Mouse (Mus musculus) CH12.LX (cell line): ENCODE results near the gene Hils1. TPM values are rescaled to one million over a fixed set of nuclear protein-coding genes. Genes with fewer than 3 reads are reported as not detected.
"Not testable (repeated sequence)": the region's sequence is repeated elsewhere in the genome, so short reads cannot be mapped to it uniquely, and the experiment has no call there.

ENCODE experiments used
- DNase-seq: peaks from one replicate; pipeline ENCODE4 v3.0.0-alpha.2; 2013; ENCODE audit errors: extremely low read depth
- H3K27ac ChIP-seq: 2 replicates; pipeline ENCODE4 v1.5.1; 2012; ENCODE audit warnings: low read depth, mild to moderate bottlenecking, control low read depth, moderate library complexity; ENCODE audit not compliant: insufficient read depth
- H3K27me3 ChIP-seq: replicated peaks from 2 replicates; pipeline ENCODE3; 2012; ENCODE audit warnings: inconsistent platforms
- H3K36me3 ChIP-seq, 2 experiments: replicated peaks in 1 of 2; 2 replicates each; pipeline versions ENCODE3 to v1.6.1; 2012; ENCODE audit warnings: inconsistent platforms in 1 of 2, low read length in 1 of 2, mild to moderate bottlenecking in 1 of 2, mixed read lengths in 1 of 2, moderate library complexity in 1 of 2; ENCODE audit not compliant: control insufficient read depth in 1 of 2, insufficient read depth in 1 of 2
- H3K4me1 ChIP-seq, 2 experiments: 2 replicates each; pipeline ENCODE4 v1.6.1; 2012; ENCODE audit warnings: inconsistent platforms in 1 of 2, moderate library complexity in 1 of 2; ENCODE audit not compliant: insufficient read depth in 2 of 2, control insufficient read depth in 1 of 2
- H3K4me2 ChIP-seq: 2 replicates; pipeline ENCODE4 v1.6.1; 2012; ENCODE audit warnings: low read depth, mild to moderate bottlenecking, control low read depth; ENCODE audit not compliant: poor library complexity, insufficient read depth, severe bottlenecking
- H3K4me3 ChIP-seq, 3 experiments: fragments of 150-350 bp in 1 of 3; sonication (generic) in 1 of 3; replicated peaks in 1 of 3; 2 replicates each; pipeline versions ENCODE3 to v1.5.1; 2011 to 2012; ENCODE audit warnings: low read depth in 2 of 3, low read length in 2 of 3, mild to moderate bottlenecking in 2 of 3, moderate library complexity in 2 of 3, control low read depth in 1 of 3, improper control_type of control experiment in 1 of 3, inconsistent platforms in 1 of 3, mixed read lengths in 1 of 3; ENCODE audit not compliant: poor library complexity in 1 of 3
- H3K79me2 ChIP-seq: replicated peaks from 2 replicates; pipeline ENCODE4 v1.6.1; 2012; ENCODE audit warnings: mild to moderate bottlenecking, moderate library complexity; ENCODE audit not compliant: control insufficient read depth, poor library complexity, insufficient read depth, severe bottlenecking; ENCODE audit errors: extremely low read depth
- H3K9ac ChIP-seq: 2 replicates; pipeline ENCODE4 v1.6.1; 2012; ENCODE audit warnings: low read depth, mild to moderate bottlenecking, control low read depth, moderate library complexity; ENCODE audit not compliant: insufficient read depth
- H3K9me3 ChIP-seq: replicated peaks from 2 replicates; pipeline ENCODE3; 2012; ENCODE audit warnings: low read length, inconsistent platforms, mixed read lengths
- BHLHE40 ChIP-seq: IDR thresholded peaks from 2 replicates; pipeline ENCODE4 v1.6.1; 2011; ENCODE audit warnings: mild to moderate bottlenecking, low read depth, low read length, improper control_type of control experiment
- CTCF ChIP-seq, 2 experiments: IDR thresholded peaks in 1 of 2; conservative IDR thresholded peaks in 1 of 2; 2 replicates each; pipeline ENCODE4 v1.5.1; 2011 to 2012; ENCODE audit warnings: low read depth in 2 of 2, low read length in 2 of 2, improper control_type of control experiment in 1 of 2, inconsistent platforms in 1 of 2, mild to moderate bottlenecking in 1 of 2, moderate library complexity in 1 of 2
- E2F4 ChIP-seq: IDR thresholded peaks from 2 replicates; pipeline ENCODE4 v1.6.1; 2011; ENCODE audit warnings: low read depth, low read length, improper control_type of control experiment; ENCODE audit not compliant: insufficient replicate concordance
- EP300 ChIP-seq: IDR thresholded peaks from 2 replicates; pipeline ENCODE4 v1.6.1; 2011; ENCODE audit warnings: low read length, improper control_type of control experiment
- ETS1 ChIP-seq: conservative IDR thresholded peaks from 2 replicates; pipeline ENCODE4 v1.6.1; 2012; ENCODE audit warnings: low read depth, mild to moderate bottlenecking, inconsistent platforms, low read length, improper control_type of control experiment, moderate library complexity
- GABPA ChIP-seq: IDR thresholded peaks from 2 replicates; pipeline ENCODE4 v1.6.1; 2012; ENCODE audit warnings: low read depth, low read length, improper control_type of control experiment, inconsistent platforms; ENCODE audit not compliant: insufficient replicate concordance
- HCFC1 ChIP-seq: IDR thresholded peaks from 2 replicates; pipeline ENCODE4 v1.6.1; 2012; ENCODE audit warnings: low read depth, mild to moderate bottlenecking, inconsistent platforms, low read length, improper control_type of control experiment
- JUND ChIP-seq: conservative IDR thresholded peaks from 2 replicates; pipeline ENCODE4 v1.6.1; 2011; ENCODE audit warnings: low read depth, low read length, improper control_type of control experiment
- KAT2A ChIP-seq: IDR thresholded peaks from 2 replicates; pipeline ENCODE4 v1.6.1; 2012; ENCODE audit warnings: low read length, improper control_type of control experiment, inconsistent platforms; ENCODE audit not compliant: insufficient replicate concordance
- MAX ChIP-seq: IDR thresholded peaks from 2 replicates; pipeline ENCODE4 v1.6.1; 2011; ENCODE audit warnings: low read length, improper control_type of control experiment
- MAZ ChIP-seq: IDR thresholded peaks from 2 replicates; pipeline ENCODE4 v1.6.1; 2012; ENCODE audit warnings: low read depth, mild to moderate bottlenecking, inconsistent platforms, low read length, improper control_type of control experiment, moderate library complexity
- MEF2A ChIP-seq: IDR thresholded peaks from 2 replicates; pipeline ENCODE4 v1.6.1; 2014; ENCODE audit warnings: low read depth, mild to moderate bottlenecking, inconsistent platforms, low read length, improper control_type of control experiment, borderline replicate concordance
- MXI1 ChIP-seq: IDR thresholded peaks from 2 replicates; pipeline ENCODE4 v1.6.1; 2011; ENCODE audit warnings: mild to moderate bottlenecking, low read depth, low read length, improper control_type of control experiment
- PAX5 ChIP-seq: IDR thresholded peaks from 2 replicates; pipeline ENCODE4 v1.6.1; 2012; ENCODE audit warnings: low read length, inconsistent platforms, mixed read lengths
- RAD21 ChIP-seq: IDR thresholded peaks from 2 replicates; pipeline ENCODE4 v1.6.1; 2011; ENCODE audit warnings: low read depth, mild to moderate bottlenecking, low read length, improper control_type of control experiment, moderate library complexity
- RCOR1 ChIP-seq: conservative IDR thresholded peaks from 2 replicates; pipeline ENCODE4 v1.6.1; 2012; ENCODE audit warnings: low read depth, mild to moderate bottlenecking, inconsistent platforms, low read length, improper control_type of control experiment
- SMC3 ChIP-seq: IDR thresholded peaks from 2 replicates; pipeline ENCODE4 v1.6.1; 2011; ENCODE audit warnings: low read depth, low read length, improper control_type of control experiment
- TBP ChIP-seq: conservative IDR thresholded peaks from 2 replicates; pipeline ENCODE4 v1.6.1; 2011; ENCODE audit warnings: low read depth, low read length, improper control_type of control experiment
- TCF12 ChIP-seq: IDR thresholded peaks from 2 replicates; pipeline ENCODE4 v1.6.1; 2014; ENCODE audit warnings: low read depth, mild to moderate bottlenecking, inconsistent platforms, low read length, improper control_type of control experiment
- UBTF ChIP-seq: IDR thresholded peaks from 2 replicates; pipeline ENCODE4 v1.6.1; 2012; ENCODE audit warnings: low read depth, mild to moderate bottlenecking, inconsistent platforms, low read length, improper control_type of control experiment, moderate library complexity
- USF2 ChIP-seq: conservative IDR thresholded peaks from 2 replicates; pipeline ENCODE4 v1.6.1; 2011; ENCODE audit warnings: low read depth, low read length, improper control_type of control experiment
- ZC3H11A ChIP-seq: IDR thresholded peaks from 2 replicates; pipeline ENCODE4 v1.6.1; 2012; ENCODE audit warnings: low read depth, mild to moderate bottlenecking, inconsistent platforms, low read length, improper control_type of control experiment
- ZKSCAN1 ChIP-seq: IDR thresholded peaks from 2 replicates; pipeline ENCODE4 v1.6.1; 2012; ENCODE audit warnings: low read depth, inconsistent platforms, low read length, improper control_type of control experiment, borderline replicate concordance
- ZMIZ1 ChIP-seq: IDR thresholded peaks from 2 replicates; pipeline ENCODE4 v1.6.1; 2012; ENCODE audit warnings: low read depth, mild to moderate bottlenecking, inconsistent platforms, low read length, improper control_type of control experiment
- ZNF384 ChIP-seq: IDR thresholded peaks from 2 replicates; pipeline ENCODE4 v1.6.1; 2012; ENCODE audit warnings: low read depth, low read length, improper control_type of control experiment, inconsistent platforms
- dilution Hi-C: fragments of 300-500 bp; cut with MboI; formaldehyde crosslinking; loops from 2 replicates; pipeline ENCODE4 v1.14.3; 2020; ENCODE audit warnings: low sequenced_read_pairs; ENCODE audit not compliant: extremely low pct_unique_long_range_greater_than_20kb, extremely low pct_ligation_motif_present
- in situ Hi-C: fragments of 300-500 bp; cut with MboI; formaldehyde crosslinking; loops from 3 replicates; pipeline ENCODE4 v1.14.3; 2019; ENCODE audit warnings: low sequenced_read_pairs, low pct_ligation_motif_present, low pct_unique_long_range_greater_than_20kb, mixed read lengths
- polyA plus RNA-seq: library from polyadenylated mRNA; unstranded; fragments of >175 nt; gene quantifications from 2 replicates; pipeline ENCODE4 v1.2.1, GENCODE M21; 2012; ENCODE audit warnings: low read depth; ENCODE audit not compliant: insufficient read length
- total RNA-seq, 2 experiments: library from RNA; depleted of rRNA; stranded (reverse); fragments of 300-350 nt in 1 of 2; fragments of >200 nt in 1 of 2; gene quantifications; 2 replicates each; pipeline ENCODE4 v1.2.3; 2012 to 2014

Hils1 gene
- total and polyA plus RNA-seq, 3 experiments: not detected

GRCm38 (mm10) chr11:94962534-94963101, 4.8 kb upstream of the Hils1 start (continued):
- TF ChIP-seq KAT2A: no peak
- TF ChIP-seq ZKSCAN1: no peak
- no peak for TF ChIP-seq E2F4
- TF ChIP-seq TBP: no peak
- no peak for TF ChIP-seq RCOR1
- 0 out of 2 replicates have a peak, but pooled peaks have one; percentile 20 for TF ChIP-seq ETS1
- TF ChIP-seq PAX5: no peak
- no peak for TF ChIP-seq MXI1
- TF ChIP-seq USF2: no peak
- TF ChIP-seq RAD21: no peak
- no peak for TF ChIP-seq MAZ
- TF ChIP-seq ZMIZ1: no peak
- TF ChIP-seq TCF12: no peak

- H3K79me2 ChIP-seq: no peaks in the 10 kb centered on the region
- H3K9me3 ChIP-seq: no peaks in the 10 kb centered on the region
- H3K36me3 ChIP-seq: no peaks in the 10 kb centered on the region
- dilution Hi-C loops (no loop called here), in situ Hi-C loops (no loop called here)
- no peak for DNase-seq
- no peak for TF ChIP-seq ZC3H11A
- TF ChIP-seq EP300: no peak
- TF ChIP-seq KAT2A: no peak
- no peak for TF ChIP-seq MAX
- TF ChIP-seq CTCF (conservative IDR thresholded peaks at IDR 0.05 in 1 of 2, IDR thresholded peaks at IDR 0.05 in 1 of 2; ENCODE audit: low read depth in 2 of 2, low read length in 2 of 2): no peak
- TF ChIP-seq RAD21: no peak
- TF ChIP-seq ZNF384: no peak
- TF ChIP-seq HCFC1: no peak
- TF ChIP-seq BHLHE40: no peak
- TF ChIP-seq JUND: no peak
- TF ChIP-seq SMC3: no peak
- no peak for TF ChIP-seq MEF2A
- no peak for TF ChIP-seq GABPA
- no peak for TF ChIP-seq UBTF
- no peak for TF ChIP-seq PAX5
- no peak for TF ChIP-seq USF2
- no peak for TF ChIP-seq ZMIZ1
- no peak overlapping the region for H3K27ac ChIP-seq
- no peak overlapping the region for H3K4me3 ChIP-seq
- peaks cover 86% of the 10 kb centered on the region for H3K27me3 ChIP-seq
- H3K4me2 ChIP-seq: no peak overlapping the region
- H3K9ac ChIP-seq: no peak overlapping the region
- peaks cover 15 to 29% of the 10 kb centered on the region in 2 experiments for H3K4me1 ChIP-seq
Measured at GRCm38 (mm10) chr11:94968187-94968586, 794 bp downstream of the Hils1 start.

GRCm38 (mm10) chr11:94969709-94970108, 2.3 kb downstream of the Hils1 start:
- peaks cover 15 to 27% of the 10 kb centered on the region in 2 experiments for H3K4me1 ChIP-seq
- in situ Hi-C loops: loop anchor here (5.0 kb wide), 1 partner anchor 32 kb away; the partner anchor contains the start of gene Col1a1
- H3K27me3 ChIP-seq: peaks cover 85% of the 10 kb centered on the region
- H3K27ac ChIP-seq, DNase-seq, H3K4me2 ChIP-seq, H3K4me3 ChIP-seq, dilution Hi-C loops, H3K9me3 ChIP-seq, H3K79me2 ChIP-seq, H3K9ac ChIP-seq, H3K36me3 ChIP-seq: not testable (repeated sequence)
